Mouse (Mus musculus): Measurements from ENCODE around the gene Scn4a.

The Scn4a gene

DNA sequence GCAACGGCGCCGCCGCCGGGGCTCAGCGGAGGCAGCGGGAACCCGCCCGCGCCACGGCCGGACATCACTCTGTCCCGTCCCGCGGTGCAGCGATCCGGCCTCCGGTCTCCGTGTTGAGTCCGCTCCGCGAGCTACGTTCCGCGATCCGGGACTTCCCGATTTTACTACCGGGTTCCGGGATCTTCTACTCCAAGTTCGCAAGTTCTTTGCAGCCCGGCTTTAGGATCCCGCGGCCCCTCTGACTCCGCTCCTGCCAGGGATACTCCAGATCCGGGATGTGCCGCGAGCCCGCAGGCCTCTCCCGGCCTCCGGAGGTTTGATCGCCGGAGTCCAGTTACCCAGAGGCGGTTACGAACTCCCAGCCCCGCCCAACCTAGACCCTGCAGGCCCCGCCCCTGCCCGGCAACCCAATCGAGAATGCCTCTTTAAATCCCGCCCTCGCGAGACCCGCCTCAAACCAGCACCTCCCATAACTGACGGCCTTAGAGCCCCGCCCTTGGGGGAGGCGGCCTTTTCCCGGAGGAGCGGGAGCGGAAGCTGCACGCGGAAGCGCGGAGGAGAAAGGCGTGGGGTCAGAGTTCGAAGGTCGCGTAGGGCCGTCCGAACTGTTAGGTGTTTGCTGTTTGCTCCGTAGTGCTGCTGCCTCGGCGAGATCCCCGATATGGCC, 80.3 kb downstream of the Scn4a start, which contains the start of gene Smarcd2:
TSS of gene Smarcd2 (minus strand) at position 329 of the 667 bp plus-strand sequence.
- peak; percentile 99 for DNase-seq (ENCODE audit: low spot score)

DNA sequence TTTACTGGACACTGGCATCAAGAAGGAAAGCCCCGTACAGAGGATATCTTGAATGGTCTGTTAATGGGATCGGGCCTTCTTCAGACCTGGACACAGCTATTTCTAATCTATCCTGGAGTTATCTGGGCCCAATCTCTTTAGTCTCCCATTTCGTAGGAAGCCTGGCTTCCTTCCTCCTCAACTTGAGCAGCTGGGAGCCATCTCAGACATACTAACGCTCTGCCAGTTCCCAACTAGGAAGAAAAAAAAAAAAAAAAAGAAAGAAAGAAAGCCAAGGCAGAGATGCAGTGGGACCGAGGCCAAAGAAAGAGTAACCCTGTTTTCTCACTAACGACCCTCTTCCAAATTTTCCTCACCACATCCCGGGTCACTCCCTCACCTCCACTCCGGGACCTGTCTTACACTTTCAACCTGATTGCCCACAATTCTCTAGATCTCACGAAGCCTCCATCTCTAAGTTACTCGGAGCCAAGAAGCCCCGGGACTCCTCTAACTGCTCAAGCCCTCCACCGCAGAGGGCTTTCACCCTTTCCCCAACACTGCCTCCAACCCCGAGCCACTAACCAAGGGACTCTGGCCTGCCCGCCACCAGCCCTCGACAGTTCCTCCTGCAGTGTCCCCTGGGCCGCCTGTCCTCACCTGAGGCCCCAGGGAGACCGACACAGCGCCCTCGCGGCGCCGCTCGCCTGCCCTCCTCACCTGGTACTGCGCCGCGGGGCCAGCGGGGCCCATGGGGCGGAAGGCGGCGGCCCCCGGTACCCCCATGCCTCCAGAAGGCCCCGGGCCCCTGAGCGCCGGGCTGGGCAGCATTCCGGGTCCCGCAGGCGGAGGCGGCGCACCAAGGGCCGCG, 81.1 kb downstream of the Scn4a start:
- DNase-seq (ENCODE audit: low spot score): peak; percentile 70

DNA sequence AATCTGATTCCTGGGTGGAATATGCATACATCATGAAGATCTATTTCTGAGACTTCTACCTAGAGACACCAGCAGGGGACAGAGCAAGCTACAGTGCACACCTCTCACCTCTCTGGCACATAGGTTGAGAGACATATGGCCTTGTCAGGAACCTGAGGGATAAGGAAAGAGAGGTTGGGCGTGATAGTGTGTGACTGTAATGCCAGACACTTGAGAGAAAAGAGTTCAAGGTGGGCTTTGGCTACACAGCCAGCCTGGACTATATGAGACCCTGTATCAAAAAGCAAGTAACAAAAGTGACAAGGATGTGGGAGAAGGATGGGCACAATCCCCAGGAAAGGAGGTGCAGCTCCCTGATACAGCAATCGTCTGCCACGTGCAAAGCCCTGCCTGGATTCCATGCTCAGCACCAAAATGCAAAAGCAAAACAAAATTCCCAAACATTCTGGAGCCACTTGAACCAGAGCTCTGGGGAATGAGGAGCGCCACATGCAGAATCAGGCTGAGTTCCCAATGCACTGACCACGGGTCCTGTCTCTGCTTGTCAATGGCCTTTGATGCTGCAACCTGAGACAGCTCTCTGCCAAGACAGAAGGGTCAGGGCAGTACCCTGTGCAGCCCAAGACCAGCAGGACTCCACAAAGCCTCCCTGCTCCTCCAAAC, 81.8 kb downstream of the Scn4a start:
- no peak for DNase-seq (ENCODE audit: low spot score)

DNA sequence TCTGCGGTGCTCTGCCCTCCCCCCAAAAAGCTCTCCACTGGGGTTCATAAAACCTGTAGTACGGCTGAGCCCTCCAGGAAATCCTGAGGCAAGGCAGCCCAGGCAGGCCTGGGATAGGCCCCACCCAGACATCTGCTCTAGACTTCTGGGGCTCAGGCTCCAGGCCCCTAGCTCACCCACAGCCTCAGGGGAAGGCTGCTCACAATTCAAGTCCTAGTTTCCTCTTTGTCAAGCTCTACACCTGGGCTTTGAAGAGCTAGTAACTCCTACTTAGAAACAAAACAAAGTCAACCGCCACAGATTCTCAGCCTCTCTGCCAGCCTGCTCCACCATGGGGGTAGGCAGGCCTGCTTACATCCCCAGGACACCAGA, 84.0 kb downstream of the Scn4a start:
- DNase-seq (ENCODE audit: low spot score): no peak
